Mouse (Mus musculus) embryo, embryonic 9.5 days (tissue): ENCODE data around the gene Cd59a.
A peak's percentile ranks its signal among the peaks of the same experiment; 100 is the strongest.
"Not testable (repeated sequence)": the region's sequence is repeated elsewhere in the genome, so short reads cannot be mapped to it uniquely, and the experiment has no call there.

Experiments used
- DNase-seq: peaks from one replicate; pipeline ENCODE4 v3.0.0-alpha.2; 2017; ENCODE audit errors: extremely low spot score

Gene Cd59a

GRCm38 (mm10) chr2:104095741-104096213, at the start of gene Cd59a:
Cd59a (plus strand) TSS chr2:104095801.
- peak; percentile 85 for DNase-seq

GRCm38 (mm10) chr2:104058381-104058780, 37.2 kb upstream of the Cd59a start:
- DNase-seq: no peak

GRCm38 (mm10) chr2:104058954-104059353, 36.6 kb upstream of the Cd59a start:
- no peak for DNase-seq

GRCm38 (mm10) chr2:104059786-104060185, 35.8 kb upstream of the Cd59a start:
- DNase-seq: no peak

- no peak for DNase-seq
These were observed 34.6 kb upstream of the Cd59a start for GRCm38 (mm10) chr2:104060996-104061395.

- no peak for DNase-seq
These were observed 32.9 kb upstream of the Cd59a start for GRCm38 (mm10) chr2:104062665-104063064.

- no peak for DNase-seq
These were observed 31.4 kb upstream of the Cd59a start for GRCm38 (mm10) chr2:104064152-104064551.

GRCm38 (mm10) chr2:104065526-104065925, 30.1 kb upstream of the Cd59a start, which contains the start of gene Gm10912:
Gm10912 (plus strand) TSS chr2:104065826.
- DNase-seq: not testable (repeated sequence)

GRCm38 (mm10) chr2:104068450-104068849, 27.2 kb upstream of the Cd59a start, which contains the start of gene Gm10799:
Gm10799 (minus strand) TSS chr2:104068550.
- not testable (repeated sequence) for DNase-seq

- peak; percentile 76 for DNase-seq
These were observed 25.9 kb upstream of the Cd59a start, which contains the start of gene Cd59b for GRCm38 (mm10) chr2:104069704-104070185. Cd59b (plus strand) TSS chr2:104069849.

GRCm38 (mm10) chr2:104078285-104078684, 17.3 kb upstream of the Cd59a start:
- not testable (repeated sequence) for DNase-seq

GRCm38 (mm10) chr2:104081436-104082050, 14.1 kb upstream of the Cd59a start:
- not testable (repeated sequence) for DNase-seq

GRCm38 (mm10) chr2:104082474-104082873, 13.1 kb upstream of the Cd59a start:
- DNase-seq: no peak

- DNase-seq: not testable (repeated sequence)
These were observed 11.6 kb upstream of the Cd59a start for GRCm38 (mm10) chr2:104084027-104084426.

GRCm38 (mm10) chr2:104087562-104087961, 8.0 kb upstream of the Cd59a start:
- not testable (repeated sequence) for DNase-seq

GRCm38 (mm10) chr2:104093305-104093704, 2.3 kb upstream of the Cd59a start:
- DNase-seq: no peak

GRCm38 (mm10) chr2:104096256-104096655, 655 bp downstream of the Cd59a start:
- DNase-seq: no peak

- DNase-seq: not testable (repeated sequence)
These were observed 1.2 kb downstream of the Cd59a start for GRCm38 (mm10) chr2:104096796-104097195.

- not testable (repeated sequence) for DNase-seq
These were observed 1.8 kb downstream of the Cd59a start for GRCm38 (mm10) chr2:104097396-104097795.

- DNase-seq: no peak
These were observed 3.1 kb downstream of the Cd59a start for GRCm38 (mm10) chr2:104098529-104099230.

GRCm38 (mm10) chr2:104099231-104099585, 3.6 kb downstream of the Cd59a start:
- DNase-seq: no peak

GRCm38 (mm10) chr2:104099946-104100345, 4.3 kb downstream of the Cd59a start:
- no peak for DNase-seq

GRCm38 (mm10) chr2:104104800-104105199, 9.2 kb downstream of the Cd59a start:
- no peak for DNase-seq
